Mouse (Mus musculus): ENCODE measurements around the gene Dclk2. TPM values are rescaled to one million over a fixed set of nuclear protein-coding genes. Genes with fewer than 3 reads are reported as not detected.
A peak's percentile ranks its signal among the peaks of the same experiment; 100 is the strongest.

Dclk2 gene
- polyA plus RNA-seq, 1 experiment from 2014 or later = 13.8 TPM

DNA sequence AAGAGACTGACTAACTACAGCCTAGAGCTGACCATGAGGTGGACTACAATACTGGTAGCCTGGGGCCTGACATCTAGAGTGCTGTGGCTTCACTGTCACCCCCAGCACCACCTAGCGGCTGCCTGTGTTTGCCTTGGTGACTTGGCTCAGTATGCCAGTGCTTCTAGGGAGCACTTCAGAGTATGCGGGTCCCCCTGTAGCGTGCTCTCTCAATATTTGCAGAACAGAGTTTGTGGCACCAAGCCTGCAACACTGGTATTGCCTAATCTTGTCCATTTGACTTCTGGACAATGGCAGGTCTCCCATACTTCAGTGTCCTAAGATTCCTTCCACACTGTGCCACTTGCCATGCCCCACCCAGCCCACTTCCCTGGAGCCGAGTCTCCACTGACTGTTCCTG is 140.9 kb downstream of the Dclk2 start:
- no peaks in the 10 kb centered on the region for H3K9me3 ChIP-seq (replicated peaks)
- WGBS (ENCODE audit: insufficient replicate concordance) = 65% methylated on average over 4 of the region's 4 CpGs
- H3K4me2 ChIP-seq = no peak overlapping the region
- no peak overlapping the region for H3K4me3 ChIP-seq (replicated peaks)
- peaks cover 4% of the 10 kb centered on the region; the same call in 1 of the 2 replicates for H3K36me3 ChIP-seq (replicated peaks)
- ATAC-seq (ENCODE audit: insufficient read depth) = no peak
- H3K9ac ChIP-seq = no peak overlapping the region
- H3K27ac ChIP-seq (replicated peaks) = no peak overlapping the region
- H3K27me3 ChIP-seq = no peaks in the 10 kb centered on the region
- H3K4me1 ChIP-seq (replicated peaks) = no peaks in the 10 kb centered on the region

DNA sequence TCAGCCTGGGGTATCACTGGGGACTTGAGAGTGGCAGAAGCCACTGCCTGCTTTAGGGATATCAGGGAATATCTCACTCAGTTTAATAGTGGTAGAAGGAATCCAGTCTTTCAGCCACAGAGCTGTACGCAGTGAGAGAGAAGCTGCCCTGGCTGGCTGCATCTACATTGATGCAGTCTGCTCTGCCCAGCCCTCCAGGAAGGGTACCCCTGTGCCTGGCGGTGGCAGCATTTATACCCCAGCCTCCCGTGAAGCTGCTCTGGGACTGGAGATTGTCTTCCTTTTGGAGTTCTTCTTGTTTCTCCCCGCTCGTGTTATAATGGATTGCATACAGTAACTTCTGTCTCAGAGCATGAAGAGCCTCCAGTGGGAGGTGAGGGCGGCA is 145.2 kb downstream of the Dclk2 start:
- Histone ChIP-seq H3K4me1 (replicated peaks) (no peaks in the 10 kb centered on the region), H3K27ac (replicated peaks) (no peak overlapping the region), H3K36me3 (replicated peaks) (0 out of 2 replicates have a peak, but pooled peaks cover 4% of the 10 kb centered on the region), H3K27me3 (no peaks in the 10 kb centered on the region), H3K9me3 (replicated peaks) (no peaks in the 10 kb centered on the region), H3K4me2 (no peak overlapping the region), H3K9ac (no peak overlapping the region), H3K4me3 (replicated peaks) (no peak overlapping the region)
- WGBS (ENCODE audit: insufficient replicate concordance) = 63% methylated on average over 6 of the region's 6 CpGs
- no peak for ATAC-seq (ENCODE audit: insufficient read depth)

DNA sequence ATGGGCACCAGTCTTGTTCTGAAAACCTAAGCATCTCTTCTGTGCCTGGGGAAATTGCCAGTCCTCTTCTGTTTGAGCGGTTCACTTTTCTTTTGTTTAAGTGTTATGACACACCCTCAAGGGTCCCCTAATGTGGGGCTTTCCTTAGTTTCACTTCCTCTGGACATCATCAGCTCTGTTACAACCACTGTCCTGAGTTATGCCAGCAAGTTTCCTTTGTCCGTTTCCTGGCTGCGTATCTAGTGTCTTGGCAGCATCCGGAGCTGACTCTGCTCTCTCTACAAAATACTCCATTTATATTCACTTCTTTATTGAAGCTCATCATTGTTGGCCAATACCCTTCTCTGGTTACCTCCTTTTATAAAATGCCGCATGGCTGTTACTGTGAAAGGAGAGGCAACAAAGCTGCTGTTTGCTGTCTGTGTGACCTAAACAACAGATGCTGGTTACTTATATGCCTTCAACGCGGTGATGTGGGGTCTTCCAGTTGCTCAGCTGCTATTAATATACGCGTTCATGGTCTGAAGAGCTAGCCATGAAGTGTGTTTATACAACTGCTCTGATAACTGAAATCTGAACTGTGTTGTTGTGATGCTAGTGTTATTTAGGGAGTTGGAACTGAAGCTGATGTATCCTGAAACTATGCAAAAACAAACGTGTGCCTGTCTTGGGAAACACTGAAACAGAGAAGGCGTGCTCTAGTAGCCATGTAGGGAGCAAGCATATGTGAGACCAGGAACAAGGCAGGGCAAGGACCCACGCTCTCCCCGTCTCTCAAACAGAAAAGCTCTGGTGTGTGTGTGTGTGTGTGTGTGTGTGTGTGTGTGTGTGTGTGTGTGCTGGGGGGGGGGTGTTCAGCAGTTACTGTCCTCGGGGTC is 145.8 kb downstream of the Dclk2 start:
- H3K4me1 ChIP-seq (replicated peaks) = no peaks in the 10 kb centered on the region
- 36% methylated on average over 14 of the region's 14 CpGs for WGBS (ENCODE audit: insufficient replicate concordance)
- H3K4me2 ChIP-seq = peak overlapping the region; percentile 10; the same call in 1 of the 2 replicates
- 0 out of 2 replicates have a peak, but pooled peaks cover 4% of the 10 kb centered on the region for H3K36me3 ChIP-seq (replicated peaks)
- no peak overlapping the region for H3K27ac ChIP-seq (replicated peaks)
- H3K4me3 ChIP-seq (replicated peaks) = no peak overlapping the region
- ATAC-seq (ENCODE audit: insufficient read depth) = no peak
- no peaks in the 10 kb centered on the region for H3K27me3 ChIP-seq
- no peak overlapping the region for H3K9ac ChIP-seq
- H3K9me3 ChIP-seq (replicated peaks) = no peaks in the 10 kb centered on the region

DNA sequence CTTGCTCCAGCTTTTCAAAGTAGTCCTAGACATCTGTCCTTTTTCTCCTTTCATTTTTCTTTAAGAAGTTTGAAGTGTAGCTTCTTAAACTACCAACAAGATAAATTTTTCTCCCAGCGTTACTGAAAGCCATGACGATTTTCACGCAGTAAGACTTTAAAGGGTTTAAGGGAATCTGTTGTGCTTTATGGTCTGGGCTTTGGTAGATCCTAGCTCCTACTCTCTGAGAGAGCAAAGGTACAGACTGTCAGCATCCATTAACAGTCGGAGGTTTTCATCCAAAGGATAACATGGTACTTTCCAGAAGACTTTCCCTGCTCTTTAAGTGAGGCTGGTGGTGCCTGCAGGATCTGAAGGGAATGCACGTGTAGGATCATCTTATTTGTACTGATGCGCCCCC is 151.7 kb downstream of the Dclk2 start:
- Histone ChIP-seq H3K4me1 (replicated peaks) (no peaks in the 10 kb centered on the region), H3K4me2 (no peak overlapping the region)
- ATAC-seq (ENCODE audit: insufficient read depth) = no peak

DNA sequence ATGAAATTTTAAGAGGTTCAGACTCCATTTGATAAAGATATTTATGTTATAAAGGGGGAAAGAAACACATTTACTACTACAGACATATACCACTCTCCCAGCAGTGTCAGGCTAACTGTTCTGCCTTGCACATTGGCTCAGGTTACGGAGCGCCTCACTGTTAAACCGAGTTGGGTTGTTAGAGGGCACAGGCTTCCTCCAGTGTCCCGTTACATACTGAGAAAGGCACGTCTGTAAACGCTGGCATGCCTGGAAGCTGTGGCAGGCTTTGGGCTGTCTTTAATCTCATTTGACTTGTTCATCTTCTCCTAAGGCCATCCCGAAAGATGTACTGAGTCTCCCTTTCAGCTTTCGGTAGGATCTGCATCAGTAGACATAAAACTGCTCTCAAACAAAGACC is 152.1 kb downstream of the Dclk2 start:
- Histone ChIP-seq H3K4me2 (no peak overlapping the region), H3K4me3 (replicated peaks) (no peak overlapping the region), H3K27ac (replicated peaks) (no peak overlapping the region), H3K27me3 (no peaks in the 10 kb centered on the region), H3K9me3 (replicated peaks) (no peaks in the 10 kb centered on the region), H3K4me1 (replicated peaks) (no peaks in the 10 kb centered on the region), H3K9ac (no peak overlapping the region), H3K36me3 (replicated peaks) (no peaks in the 10 kb centered on the region)
- WGBS (ENCODE audit: insufficient replicate concordance) = 49% methylated on average over 8 of the region's 8 CpGs
- ATAC-seq (ENCODE audit: insufficient read depth) = no peak

More for the DNA sequence above, 151.7 kb downstream of the Dclk2 start:
- Histone ChIP-seq H3K4me3 (replicated peaks) (no peak overlapping the region), H3K27ac (replicated peaks) (no peak overlapping the region), H3K9ac (no peak overlapping the region), H3K36me3 (replicated peaks) (no peaks in the 10 kb centered on the region), H3K27me3 (no peaks in the 10 kb centered on the region), H3K9me3 (replicated peaks) (no peaks in the 10 kb centered on the region)
- 63% methylated on average over 6 of the region's 6 CpGs for WGBS (ENCODE audit: insufficient replicate concordance)

DNA sequence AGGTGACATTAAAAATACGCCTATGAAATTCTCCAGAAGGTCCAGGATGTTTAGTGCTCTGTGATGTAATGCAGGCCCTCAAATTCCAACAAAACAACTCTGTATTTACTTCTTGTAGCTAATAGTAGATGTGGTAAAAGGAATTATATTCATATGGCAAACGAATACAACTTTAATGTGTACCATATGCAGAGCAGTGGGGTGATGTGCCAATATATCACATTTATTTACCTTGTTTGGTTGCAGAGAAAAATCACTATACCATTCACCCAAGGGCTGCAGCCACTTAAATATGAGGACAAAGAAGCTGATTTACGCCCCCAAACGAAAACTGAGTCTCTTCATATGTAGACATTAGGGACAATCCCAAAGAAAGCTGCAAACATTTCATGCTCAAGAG is 158.2 kb downstream of the Dclk2 start:
- Histone ChIP-seq H3K36me3 (replicated peaks) (no peaks in the 10 kb centered on the region), H3K4me2 (no peak overlapping the region), H3K27me3 (no peaks in the 10 kb centered on the region), H3K27ac (replicated peaks) (no peak overlapping the region), H3K9me3 (replicated peaks) (no peaks in the 10 kb centered on the region), H3K4me3 (replicated peaks) (no peak overlapping the region), H3K9ac (no peak overlapping the region), H3K4me1 (replicated peaks) (no peaks in the 10 kb centered on the region)
- ATAC-seq (ENCODE audit: insufficient read depth) = no peak
- WGBS (ENCODE audit: insufficient replicate concordance) = 67% methylated on average over 4 of the region's 4 CpGs

DNA sequence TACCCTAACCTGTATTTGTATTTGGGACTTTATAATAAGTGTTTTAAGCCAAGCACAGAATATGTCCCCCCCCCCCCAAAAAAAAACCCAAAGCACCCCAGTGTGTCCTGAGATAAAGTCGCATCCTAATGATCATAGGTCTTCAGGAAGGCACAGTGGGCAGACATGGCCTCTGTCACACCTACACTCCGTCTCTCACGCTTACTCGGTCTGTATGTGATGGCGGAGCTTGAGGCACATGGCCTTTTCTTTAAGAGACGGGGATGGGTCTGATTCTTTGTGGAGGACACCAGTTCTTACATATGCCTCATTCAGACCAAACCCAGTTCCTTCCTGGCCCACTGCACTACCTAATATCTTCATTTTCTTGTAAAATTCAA is 158.6 kb downstream of the Dclk2 start:
- Histone ChIP-seq H3K27me3 (no peaks in the 10 kb centered on the region), H3K9me3 (replicated peaks) (no peaks in the 10 kb centered on the region), H3K27ac (replicated peaks) (no peak overlapping the region), H3K4me3 (replicated peaks) (no peak overlapping the region), H3K36me3 (replicated peaks) (no peaks in the 10 kb centered on the region), H3K9ac (no peak overlapping the region), H3K4me1 (replicated peaks) (no peaks in the 10 kb centered on the region), H3K4me2 (no peak overlapping the region)
- WGBS (ENCODE audit: insufficient replicate concordance) = 83% methylated on average over 6 of the region's 6 CpGs
- ATAC-seq (ENCODE audit: insufficient read depth) = no peak

DNA sequence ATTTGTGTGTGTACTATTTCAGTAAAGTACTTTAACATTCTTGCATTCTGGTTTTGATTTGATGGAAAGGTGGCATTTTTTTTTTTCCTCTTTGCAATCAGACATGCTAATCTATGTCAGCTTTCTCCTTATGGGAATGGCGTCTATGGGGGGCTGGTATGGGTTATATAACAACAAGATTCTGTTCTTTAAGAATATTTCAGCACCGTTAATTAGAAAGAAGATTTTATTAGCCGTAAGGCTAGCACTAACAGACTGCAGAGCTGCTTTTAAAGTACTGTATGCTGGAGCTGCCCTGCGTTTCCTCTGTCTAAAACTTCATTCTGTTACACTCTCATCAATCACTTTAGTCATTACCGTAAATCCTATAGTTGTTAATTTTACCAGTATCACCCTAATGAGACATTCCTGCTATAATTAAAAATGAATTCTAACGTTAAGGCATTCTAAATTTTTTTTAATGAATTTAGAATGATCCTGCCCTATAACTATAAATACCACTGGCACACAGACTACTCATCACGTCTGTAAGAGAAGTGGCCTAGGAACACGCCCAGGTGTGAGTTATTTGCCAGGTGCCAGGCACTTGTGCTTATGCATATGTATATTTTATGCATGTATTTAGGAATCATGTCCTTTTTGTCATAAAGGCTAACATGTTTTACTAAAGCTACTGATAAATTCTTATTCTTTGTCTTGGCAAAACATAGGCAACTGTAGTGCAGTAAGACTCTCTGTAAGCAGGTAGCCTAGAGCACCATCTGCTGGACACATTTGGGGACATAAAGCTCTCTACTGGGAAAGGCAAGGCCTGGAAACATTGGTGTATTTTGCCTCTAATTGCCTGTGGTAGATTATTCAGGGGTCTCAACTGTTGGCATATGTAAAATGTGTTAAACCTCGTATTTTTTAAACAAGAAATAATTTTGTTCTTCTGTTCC is 159.3 kb downstream of the Dclk2 start:
- Histone ChIP-seq H3K27me3 (no peaks in the 10 kb centered on the region), H3K4me1 (replicated peaks) (no peaks in the 10 kb centered on the region), H3K4me3 (replicated peaks) (no peak overlapping the region), H3K27ac (replicated peaks) (no peak overlapping the region), H3K9me3 (replicated peaks) (no peaks in the 10 kb centered on the region), H3K4me2 (no peak overlapping the region), H3K9ac (no peak overlapping the region), H3K36me3 (replicated peaks) (no peaks in the 10 kb centered on the region)
- no peak for ATAC-seq (ENCODE audit: insufficient read depth)
- 61% methylated on average over 9 of the region's 9 CpGs for WGBS (ENCODE audit: insufficient replicate concordance)

DNA sequence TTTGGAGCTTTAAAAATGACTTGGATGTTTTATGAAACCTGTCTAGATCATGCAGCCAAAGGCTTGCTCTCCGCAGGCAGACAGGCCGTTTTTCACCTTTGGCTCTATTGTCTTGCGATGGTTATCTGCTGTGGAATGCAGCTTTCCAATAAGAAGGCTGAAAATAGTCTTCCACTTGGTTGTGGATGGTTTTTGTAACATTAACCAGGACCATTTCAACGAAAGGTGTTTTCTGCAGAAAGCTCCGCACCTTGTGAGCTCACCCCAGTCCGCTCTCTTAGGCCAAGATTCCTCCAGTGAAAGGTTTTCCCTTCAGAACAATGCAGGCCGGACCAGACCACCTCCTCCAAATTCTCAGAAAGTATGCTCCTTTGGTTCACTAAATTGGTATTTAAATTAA is 160.2 kb downstream of the Dclk2 start:
- Histone ChIP-seq H3K4me3 (replicated peaks) (no peak overlapping the region), H3K4me1 (replicated peaks) (no peaks in the 10 kb centered on the region), H3K27ac (replicated peaks) (no peak overlapping the region), H3K27me3 (no peaks in the 10 kb centered on the region), H3K9ac (no peak overlapping the region), H3K36me3 (replicated peaks) (no peaks in the 10 kb centered on the region), H3K9me3 (replicated peaks) (no peaks in the 10 kb centered on the region), H3K4me2 (no peak overlapping the region)
- WGBS (ENCODE audit: insufficient replicate concordance) = 80% methylated on average over 7 of the region's 7 CpGs
- no peak for ATAC-seq (ENCODE audit: insufficient read depth)

DNA sequence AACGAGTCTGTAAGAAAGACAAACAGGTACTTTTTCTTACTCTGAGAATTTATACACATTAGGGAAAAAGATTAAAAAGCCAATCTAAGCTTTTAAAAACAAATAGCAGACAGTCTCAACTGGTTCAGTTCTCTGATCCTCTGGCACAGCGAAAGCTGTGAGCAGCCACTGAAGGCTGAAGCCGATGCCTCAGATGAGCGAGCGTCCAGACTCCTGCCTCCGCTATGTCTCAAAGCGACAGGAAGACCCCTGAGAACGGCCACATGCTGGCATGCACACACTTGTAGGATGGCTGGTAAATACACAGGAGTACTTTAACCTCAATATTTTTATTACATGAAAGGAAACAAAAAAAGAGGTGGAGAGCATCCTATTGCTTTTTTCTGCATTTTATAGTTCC is 160.8 kb downstream of the Dclk2 start:
- no peak overlapping the region for H3K4me3 ChIP-seq (replicated peaks)
- 78% methylated on average over 8 of the region's 8 CpGs for WGBS (ENCODE audit: insufficient replicate concordance)
- H3K27ac ChIP-seq (replicated peaks) = no peak overlapping the region
- no peaks in the 10 kb centered on the region for H3K27me3 ChIP-seq
- no peak overlapping the region for H3K9ac ChIP-seq
- ATAC-seq (ENCODE audit: insufficient read depth) = no peak
- H3K4me2 ChIP-seq = no peak overlapping the region
- no peaks in the 10 kb centered on the region for H3K9me3 ChIP-seq (replicated peaks)
- H3K4me1 ChIP-seq (replicated peaks) = no peaks in the 10 kb centered on the region
- H3K36me3 ChIP-seq (replicated peaks) = no peaks in the 10 kb centered on the region

DNA sequence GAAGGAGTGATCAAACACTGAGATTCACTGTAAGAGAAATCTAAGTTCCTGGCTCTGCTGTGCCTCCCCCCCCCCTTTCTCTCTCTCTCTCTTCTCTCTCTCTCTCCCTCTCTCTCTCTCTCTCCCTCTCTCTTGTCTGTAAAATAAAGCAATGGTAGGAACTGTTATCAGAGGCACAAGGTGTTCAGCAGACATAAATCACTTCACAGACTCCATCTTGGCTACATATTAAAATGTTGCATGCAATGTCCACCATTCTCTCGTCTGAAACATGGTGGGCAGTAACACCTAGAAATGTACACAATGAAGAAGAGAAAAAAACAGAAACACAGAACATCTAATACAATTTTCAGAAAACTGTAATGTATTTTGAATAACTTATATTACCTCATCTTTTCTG is 161.3 kb downstream of the Dclk2 start:
- no peak overlapping the region for H3K27ac ChIP-seq (replicated peaks)
- H3K36me3 ChIP-seq (replicated peaks) = no peaks in the 10 kb centered on the region
- H3K4me1 ChIP-seq (replicated peaks) = no peaks in the 10 kb centered on the region
- H3K4me2 ChIP-seq = no peak overlapping the region
- no peaks in the 10 kb centered on the region for H3K9me3 ChIP-seq (replicated peaks)
- no peak for ATAC-seq (ENCODE audit: insufficient read depth)
- H3K27me3 ChIP-seq = no peaks in the 10 kb centered on the region
- H3K4me3 ChIP-seq (replicated peaks) = no peak overlapping the region
- 62% methylated on average over 1 of the region's 1 CpGs for WGBS (ENCODE audit: insufficient replicate concordance)
- H3K9ac ChIP-seq = no peak overlapping the region
